Mouse (Mus musculus): Measurements from ENCODE around the gene Olfr596.
"Not testable (repeated sequence)": the region's sequence is repeated elsewhere in the genome, so short reads cannot be mapped to it uniquely, and the experiment has no call there.

Gene Olfr596

DNA sequence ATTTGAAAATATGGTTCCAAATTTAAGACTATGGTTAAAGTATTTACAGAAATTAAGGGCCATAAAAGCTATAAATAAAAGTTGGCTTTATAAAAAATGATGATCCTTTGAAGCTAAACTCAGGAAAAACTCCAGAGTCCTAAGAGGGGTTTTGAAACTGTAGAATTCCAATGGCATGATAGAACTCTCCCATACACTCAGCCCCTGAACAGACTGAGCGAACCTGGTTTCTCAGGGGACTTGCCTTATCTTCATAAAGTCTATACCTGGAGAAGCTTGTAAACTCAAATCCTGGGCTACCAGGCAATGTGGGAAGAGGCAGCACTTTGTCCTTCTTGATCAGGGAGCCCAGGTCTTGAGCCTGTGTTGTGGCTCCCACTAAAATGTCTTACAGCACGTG, at the start of gene Olfr596:
TSS of gene Olfr596 (plus strand) at position 301 of the 400 bp plus-strand sequence.
- in situ Hi-C loops (cut with MboI, MseI): loop anchor here in 1 of 2 experiments (5.0 kb wide), 1 partner anchor 77 kb away; no protein-coding TSS in a partner anchor

DNA sequence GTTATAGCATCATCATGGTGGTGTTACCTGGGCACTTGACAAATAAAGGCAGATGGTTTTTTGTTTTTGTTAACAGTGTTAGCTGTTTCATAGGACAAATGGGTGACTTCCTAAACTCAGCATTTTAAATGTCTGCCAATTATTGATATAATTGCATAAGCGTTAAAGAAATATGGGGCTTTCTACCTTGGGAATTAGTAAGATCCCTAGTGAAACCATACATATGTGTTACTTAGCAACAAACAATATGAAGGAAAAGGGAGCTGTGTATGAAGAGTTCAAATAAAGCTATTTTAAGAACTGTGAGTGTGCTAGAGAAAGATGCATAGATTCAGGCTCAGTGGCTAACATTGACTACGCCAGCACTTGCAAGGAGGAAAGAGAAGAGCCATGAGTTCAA, 10.6 kb downstream of the Olfr596 start, which contains the start of gene Olfr597:
TSS of gene Olfr597 (plus strand) at position 301 of the 400 bp plus-strand sequence.
- in situ Hi-C loops (cut with MboI, MseI): not testable (repeated sequence)

DNA sequence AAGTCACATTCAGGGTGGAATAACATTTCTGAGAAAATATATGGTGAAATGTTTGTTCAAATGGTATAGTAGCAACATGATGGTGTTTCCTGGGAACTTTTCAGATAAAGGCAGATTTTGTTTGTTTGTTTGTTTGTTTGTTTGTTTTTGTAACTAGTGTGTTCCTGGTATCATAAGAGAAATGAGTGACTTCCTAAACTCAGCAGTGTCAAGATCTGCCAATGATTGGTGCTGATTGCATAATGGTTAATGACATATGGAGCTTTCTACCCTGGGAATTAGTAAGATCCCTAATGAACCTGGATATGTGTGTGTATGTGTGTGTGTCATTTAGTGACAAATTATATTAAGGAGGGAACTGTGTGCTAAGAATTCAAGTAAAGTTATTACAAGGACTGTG, 17.8 kb downstream of the Olfr596 start, which contains the start of gene Olfr598:
TSS of gene Olfr598 (plus strand) at position 301 of the 400 bp plus-strand sequence.
- in situ Hi-C loops (cut with MboI, MseI): no loop called here

DNA sequence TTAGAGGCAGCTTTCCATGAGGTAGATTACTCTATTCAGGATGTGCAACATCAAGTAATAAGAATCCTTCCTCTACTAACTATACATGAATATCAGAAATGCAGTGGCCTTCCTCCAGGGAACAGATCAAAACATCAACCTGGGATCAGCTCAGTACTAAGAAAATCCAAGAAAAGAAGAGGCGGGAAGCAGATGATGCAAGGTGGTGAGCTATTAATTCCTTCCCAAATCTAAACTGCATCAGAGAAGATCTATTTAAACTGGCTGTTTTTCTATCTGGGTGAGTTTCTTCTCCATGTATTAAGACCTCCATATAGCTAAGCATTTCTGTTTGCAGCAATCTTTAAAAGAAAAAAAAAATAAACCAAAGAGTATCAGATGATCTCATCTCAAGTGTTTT, 30.2 kb downstream of the Olfr596 start, which contains the start of gene Olfr599:
TSS of gene Olfr599 (plus strand) at position 301 of the 400 bp plus-strand sequence.
- in situ Hi-C loops (cut with MboI, MseI): no loop called here

DNA sequence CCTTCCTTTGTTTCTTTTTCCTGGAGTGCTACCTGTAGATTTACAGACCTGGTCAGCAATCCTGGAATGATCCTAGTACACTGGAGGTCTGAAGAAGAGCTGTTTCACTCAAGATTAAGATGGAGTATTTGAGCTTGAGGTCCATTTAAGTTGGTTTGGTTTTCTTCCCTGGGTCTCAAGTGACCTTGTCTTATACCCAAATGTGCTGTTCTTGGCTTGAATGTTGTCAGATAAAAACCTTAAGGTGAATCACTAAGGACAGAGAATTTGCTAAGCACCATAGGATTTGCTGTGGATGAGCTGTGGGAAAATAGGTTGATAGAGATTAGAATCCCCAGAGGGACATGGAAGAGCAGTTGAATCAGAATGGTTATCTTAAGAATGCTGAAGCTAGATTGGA, 44.1 kb downstream of the Olfr596 start, which contains the start of gene Olfr600:
TSS of gene Olfr600 (minus strand) at position 101 of the 400 bp plus-strand sequence.
- in situ Hi-C loops (cut with MboI, MseI): no loop called here
